Mouse (Mus musculus): ENCODE data around the gene Zfp969. TPM values are rescaled to one million over a fixed set of nuclear protein-coding genes. Genes with fewer than 3 reads are reported as not detected.
"Not testable (repeated sequence)": the region's sequence is repeated elsewhere in the genome, so short reads cannot be mapped to it uniquely, and the experiment has no call there.

The Zfp969 gene
- polyA plus RNA-seq (2015; fragmentation: Nextera tagmentation; extraction: Ambion mirVana) = 10.8 and 14.7 TPM in 2 replicates

DNA sequence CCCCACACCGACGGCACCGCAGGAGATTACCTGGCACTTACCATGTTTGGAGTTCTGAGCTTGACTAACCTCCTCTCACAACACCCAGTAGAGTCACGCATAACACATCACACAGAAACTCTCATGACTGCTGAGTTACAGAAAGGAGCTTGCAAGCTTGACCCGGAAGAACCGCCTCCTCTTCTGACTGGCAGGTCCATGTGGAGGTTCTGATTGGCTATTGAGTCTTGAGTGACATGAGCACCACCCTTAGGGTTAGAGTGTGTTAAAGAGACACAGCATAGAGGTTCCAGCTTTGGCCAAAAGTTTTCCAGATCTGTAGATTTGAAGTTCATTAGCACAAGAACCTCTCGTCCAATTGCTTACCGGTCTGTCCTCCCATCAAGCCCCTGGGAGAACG is at the start of gene Zfp969:
TSS of gene Zfp969 (minus strand) at position 101 of the 400 bp plus-strand sequence.
- WGBS = no CpG with 5 or more reads among the region's 9 CpGs
- not testable (repeated sequence) for H3K4me2 ChIP-seq (replicated peaks)

GRCm38 (mm10) chr2:175741237-175741636 is 37.8 kb upstream of the Zfp969 start, which contains the start of gene Gm2007:
TSS of gene Gm2007 (plus strand) at chr2:175741537.
- not testable (repeated sequence) for H3K4me1 ChIP-seq (replicated peaks); H3K4me2 ChIP-seq (replicated peaks); H3K4me3 ChIP-seq (replicated peaks); ATAC-seq; H3K27me3 ChIP-seq; H3K36me3 ChIP-seq; H3K27ac ChIP-seq; H3K9ac ChIP-seq (replicated peaks); H3K9me3 ChIP-seq
- no CpG with 5 or more reads among the region's 2 CpGs for WGBS

More for the DNA sequence above, at the start of gene Zfp969:
- H3K4me1 ChIP-seq (replicated peaks); H3K9ac ChIP-seq (replicated peaks); ATAC-seq; H3K27ac ChIP-seq; H3K4me3 ChIP-seq (replicated peaks); H3K9me3 ChIP-seq; H3K36me3 ChIP-seq; H3K27me3 ChIP-seq: not testable (repeated sequence)

DNA sequence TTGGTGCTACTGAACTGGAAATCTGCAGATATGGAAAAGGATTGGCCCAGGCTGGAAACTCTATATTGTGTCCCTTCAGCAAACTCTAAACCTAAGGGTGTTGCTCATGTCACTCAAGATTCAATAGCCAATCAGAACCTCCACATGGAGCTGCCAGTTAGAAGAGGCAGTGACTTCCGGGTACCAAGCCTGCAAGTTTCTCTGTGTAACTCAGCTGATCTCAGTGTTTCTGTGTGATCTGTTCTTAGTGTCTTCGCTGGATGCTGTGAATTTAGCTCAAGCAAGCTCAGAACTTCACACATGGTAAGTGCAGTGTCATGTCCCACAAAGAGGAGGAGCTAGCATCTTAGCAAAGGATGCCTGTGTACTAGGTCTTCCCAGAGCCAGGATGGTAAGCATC is 59.8 kb downstream of the Zfp969 start, which contains the start of gene Gm11007:
TSS of gene Gm11007 (plus strand) at position 301 of the 400 bp plus-strand sequence.
- not testable (repeated sequence) for H3K36me3 ChIP-seq; H3K9ac ChIP-seq (replicated peaks); ATAC-seq; H3K9me3 ChIP-seq; H3K4me2 ChIP-seq (replicated peaks); H3K4me1 ChIP-seq (replicated peaks); H3K4me3 ChIP-seq (replicated peaks); H3K27ac ChIP-seq; H3K27me3 ChIP-seq
- no CpG with 5 or more reads among the region's 2 CpGs for WGBS

Other genes with a start within 250 kb of the Zfp969 start
- 6.6 and 7.1 TPM in 2 replicates for gene Zfp965, start 233.7 kb downstream of the Zfp969 start, polyA plus RNA-seq (2015; fragmentation: Nextera tagmentation; extraction: Ambion mirVana)
- gene Gm11007, start 59.7 kb downstream of the Zfp969 start, polyA plus RNA-seq (2015; fragmentation: Nextera tagmentation; extraction: Ambion mirVana) = not detected in 2 replicates
- not detected in 2 replicates for gene Gm2007, start 37.9 kb upstream of the Zfp969 start, polyA plus RNA-seq (2015; fragmentation: Nextera tagmentation; extraction: Ambion mirVana)
- gene Gm14288, start 97.4 kb upstream of the Zfp969 start, polyA plus RNA-seq (2015; fragmentation: Nextera tagmentation; extraction: Ambion mirVana) = 0.58 TPM in 1 of 2 replicates, not detected in the other
- 24.8 and 28.9 TPM in 2 replicates for gene Gm6710, start 165.6 kb upstream of the Zfp969 start, polyA plus RNA-seq (2015; fragmentation: Nextera tagmentation; extraction: Ambion mirVana)
- 2.8 TPM in 2 replicates for gene Zfp966, start 227.5 kb upstream of the Zfp969 start, polyA plus RNA-seq (2015; fragmentation: Nextera tagmentation; extraction: Ambion mirVana)